Mouse (Mus musculus) embryonic facial prominence, embryonic 13.5 days (tissue): Measurements from ENCODE around the gene Ramp2. TPM values are rescaled to one million over a fixed set of nuclear protein-coding genes. Genes with fewer than 3 reads are reported as not detected.

Source experiments
- ATAC-seq: fragments of 200-750 bp; cut with Nextera tagmentation; 2 replicates; pipeline ENCODE4 v1.8.0; 2017; ENCODE audit warnings: low read depth; ENCODE audit not compliant: insufficient number of reproducible peaks, insufficient read depth, low FRiP score, low TSS enrichment
- H3K27ac ChIP-seq: fragments of 300-500 bp; sonication (generic); 2 replicates; pipeline ENCODE4 v1.5.1; 2015; ENCODE audit warnings: moderate library complexity, mild to moderate bottlenecking, inconsistent platforms
- H3K27me3 ChIP-seq: fragments of 300-500 bp; sonication (generic); 2 replicates; pipeline ENCODE4 v1.6.1; 2015; ENCODE audit warnings: mild to moderate bottlenecking, inconsistent platforms
- H3K36me3 ChIP-seq: fragments of 300-500 bp; sonication (generic); 2 replicates; pipeline ENCODE4 v1.6.1; 2015; ENCODE audit warnings: mild to moderate bottlenecking, inconsistent platforms
- H3K4me1 ChIP-seq: fragments of 300-500 bp; sonication (generic); 2 replicates; pipeline ENCODE4 v1.6.1; 2015; ENCODE audit warnings: inconsistent platforms
- H3K4me2 ChIP-seq: fragments of 300-500 bp; sonication (generic); 2 replicates; pipeline ENCODE4 v1.6.1; 2015; ENCODE audit warnings: moderate library complexity, mild to moderate bottlenecking, inconsistent platforms
- H3K4me3 ChIP-seq: fragments of 300-500 bp; sonication (generic); 2 replicates; pipeline ENCODE4 v1.5.1; 2015; ENCODE audit warnings: mild to moderate bottlenecking, inconsistent platforms
- H3K9ac ChIP-seq: fragments of 300-500 bp; sonication (generic); 2 replicates; pipeline ENCODE4 v1.6.1; 2015; ENCODE audit warnings: mild to moderate bottlenecking, inconsistent platforms
- H3K9me3 ChIP-seq: fragments of 300-500 bp; sonication (generic); 2 replicates; pipeline ENCODE4 v1.6.1; 2016; ENCODE audit warnings: inconsistent platforms
- WGBS: fragments of 180-500 bp; shearing (Covaris S2); methylation state at CpG from one replicate; pipeline ENCODE4 v1.1.7; 2015; ENCODE audit warnings: mixed read lengths; 5-methylcytosine and 5-hydroxymethylcytosine counted together
- polyA plus RNA-seq: library from polyadenylated mRNA; unstranded; fragments of >200 nt; fragmentation: Nextera tagmentation; extraction: Ambion mirVana; gene quantifications from 2 replicates; pipeline ENCODE4 v1.2.1, GENCODE M21; 2015

Ramp2 gene
- polyA plus RNA-seq, 1 experiment from 2014 or later: 92.3 TPM

DNA sequence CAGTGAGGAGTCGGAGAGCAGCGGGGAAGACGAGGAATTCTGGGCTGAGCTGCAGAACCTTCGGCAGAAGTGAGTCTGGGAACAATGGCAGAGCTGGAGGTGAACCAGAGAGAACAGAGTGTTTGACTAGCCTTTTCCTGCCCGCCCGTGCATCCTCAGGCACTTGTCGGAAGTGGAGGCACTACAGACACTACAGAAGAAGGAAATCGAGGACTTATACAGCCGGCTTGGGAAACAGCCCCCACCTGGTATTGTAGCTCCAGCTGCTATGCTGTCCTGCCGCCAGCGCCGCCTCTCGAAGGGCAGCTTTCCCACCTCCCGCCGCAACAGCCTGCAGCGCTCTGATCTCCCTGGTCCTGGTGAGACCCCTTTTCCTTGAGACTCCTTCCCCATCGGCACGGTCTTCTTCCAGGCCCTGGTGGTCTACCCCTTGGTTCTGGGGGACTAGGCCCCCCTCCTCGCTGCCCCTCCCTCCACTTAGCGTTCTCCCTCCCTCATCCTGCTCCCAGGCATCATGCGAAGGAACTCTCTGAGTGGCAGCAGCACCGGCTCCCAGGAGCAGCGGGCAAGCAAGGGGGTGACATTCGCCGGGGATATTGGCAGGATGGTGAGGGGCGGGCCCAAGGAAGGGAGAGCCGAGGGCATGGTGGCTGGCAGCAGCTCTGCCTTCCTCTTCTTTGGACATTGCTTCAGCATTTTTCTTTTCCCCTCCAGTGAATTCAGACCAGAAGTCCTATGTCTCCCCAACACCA, 30.7 kb downstream of the Ramp2 start:
- H3K4me3 ChIP-seq: peak overlapping the region; percentile 16; the same call in 1 of the 2 replicates
- H3K9me3 ChIP-seq: no peaks in the 10 kb centered on the region
- 30% methylated on average over 27 of the region's 27 CpGs for WGBS
- 0 out of 2 replicates have a peak, but pooled peaks cover 3% of the 10 kb centered on the region for H3K27me3 ChIP-seq
- no peak for ATAC-seq
- H3K27ac ChIP-seq: no peak overlapping the region
- H3K9ac ChIP-seq: peak overlapping the region; percentile 36; the same call in 1 of the 2 replicates
- peaks cover 12% of the 10 kb centered on the region; the same call in 1 of the 2 replicates for H3K36me3 ChIP-seq
- peaks cover 30% of the 10 kb centered on the region for H3K4me1 ChIP-seq
- H3K4me2 ChIP-seq: peak overlapping the region; percentile 20

- Histone ChIP-seq H3K9me3 (no peaks in the 10 kb centered on the region), H3K27ac (no peak overlapping the region), H3K9ac (peak overlapping the region; percentile 84), H3K36me3 (peaks cover 12% of the 10 kb centered on the region; the same call in 1 of the 2 replicates), H3K4me3 (peak overlapping the region; percentile 83), H3K27me3 (0 out of 2 replicates have a peak, but pooled peaks cover 3% of the 10 kb centered on the region), H3K4me1 (peaks cover 30% of the 10 kb centered on the region), H3K4me2 (peak overlapping the region; percentile 89)
- 70% methylated on average over 12 of the region's 12 CpGs for WGBS
- no peak for ATAC-seq
Measured at GRCm38 (mm10) chr11:101277381-101278222, 31.8 kb downstream of the Ramp2 start.

DNA sequence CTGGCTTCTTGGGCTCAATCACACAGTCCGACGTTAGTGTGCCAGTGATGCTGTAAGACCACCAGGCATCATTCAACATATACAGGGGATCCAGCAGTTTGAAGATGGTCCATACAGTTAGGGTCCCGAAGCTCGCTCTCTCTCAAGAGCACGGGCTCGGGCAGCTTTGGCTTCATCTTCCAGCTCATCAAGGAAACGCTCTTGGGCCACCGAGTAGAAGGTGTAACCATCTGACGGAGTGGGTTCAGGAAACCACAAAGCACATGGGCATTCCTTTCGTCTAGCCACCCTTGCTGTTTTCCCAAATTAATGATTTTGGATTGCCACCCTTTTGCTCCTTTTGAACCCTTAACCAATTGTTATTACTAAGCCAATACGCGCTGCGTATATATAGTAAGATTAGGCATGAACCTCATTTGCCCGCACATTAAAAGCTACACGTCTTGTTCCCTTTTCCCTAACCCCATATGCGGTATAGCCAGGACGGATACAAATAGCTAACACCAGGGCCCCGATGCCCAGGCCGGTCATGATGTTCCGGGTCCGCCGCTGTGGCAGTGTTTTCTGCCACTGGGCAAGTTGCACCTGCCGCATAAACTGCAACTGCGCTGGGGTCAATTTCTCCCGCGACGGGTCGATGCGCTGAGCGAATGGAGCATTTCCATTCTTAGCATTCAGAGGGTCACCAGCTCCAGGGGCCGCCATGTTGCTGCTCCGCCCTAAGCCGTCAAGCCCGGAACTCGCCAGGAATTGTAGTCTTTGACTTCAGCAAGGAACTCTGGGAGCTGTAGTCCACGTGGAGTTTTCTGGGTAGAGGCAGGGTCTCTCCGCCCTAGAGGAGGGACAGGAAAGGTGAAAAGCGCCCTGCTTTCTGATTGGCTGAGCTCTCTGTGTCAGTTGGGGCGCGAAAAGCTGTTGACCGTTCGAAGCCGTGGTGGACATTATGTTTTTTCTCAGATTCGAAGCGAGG, 32.7 kb downstream of the Ramp2 start, which contains the start of the genes Cntd1 and Coa3:
Gene Cntd1, plus strand, starts transcription at position 790 of the 970 bp plus-strand sequence.
Gene Coa3, minus strand, starts transcription at position 892 of the 970 bp plus-strand sequence.
- peaks cover 30% of the 10 kb centered on the region for H3K4me1 ChIP-seq
- H3K9ac ChIP-seq: peak within 1 kb of the TSS; percentile 84
- no peak within 1 kb of the TSS for H3K27ac ChIP-seq
- peaks cover 12% of the 10 kb centered on the region; the same call in 1 of the 2 replicates for H3K36me3 ChIP-seq
- peak; percentile 95 for ATAC-seq
- H3K9me3 ChIP-seq: no peaks in the 10 kb centered on the region
- peak within 1 kb of the TSS; percentile 83 for H3K4me3 ChIP-seq
- H3K27me3 ChIP-seq: 0 out of 2 replicates have a peak, but pooled peaks cover 3% of the 10 kb centered on the region
- whole genome bisulfite sequencing: 10% methylated on average over 45 of the region's 45 CpGs
- peak within 1 kb of the TSS; percentile 89 for H3K4me2 ChIP-seq

GRCm38 (mm10) chr11:101279193-101279569, 33.4 kb downstream of the Ramp2 start:
- 0 out of 2 replicates have a peak, but pooled peaks cover 3% of the 10 kb centered on the region for H3K27me3 ChIP-seq
- peak overlapping the region; percentile 84; the same call in 1 of the 2 replicates for H3K9ac ChIP-seq
- H3K9me3 ChIP-seq: no peaks in the 10 kb centered on the region
- 64% methylated on average over 14 of the region's 14 CpGs for WGBS
- no peak overlapping the region for H3K27ac ChIP-seq
- peak overlapping the region; percentile 89 for H3K4me2 ChIP-seq
- peak overlapping the region; percentile 83 for H3K4me3 ChIP-seq
- no peak for ATAC-seq
- H3K36me3 ChIP-seq: peaks cover 12% of the 10 kb centered on the region; the same call in 1 of the 2 replicates
- H3K4me1 ChIP-seq: peaks cover 32% of the 10 kb centered on the region

DNA sequence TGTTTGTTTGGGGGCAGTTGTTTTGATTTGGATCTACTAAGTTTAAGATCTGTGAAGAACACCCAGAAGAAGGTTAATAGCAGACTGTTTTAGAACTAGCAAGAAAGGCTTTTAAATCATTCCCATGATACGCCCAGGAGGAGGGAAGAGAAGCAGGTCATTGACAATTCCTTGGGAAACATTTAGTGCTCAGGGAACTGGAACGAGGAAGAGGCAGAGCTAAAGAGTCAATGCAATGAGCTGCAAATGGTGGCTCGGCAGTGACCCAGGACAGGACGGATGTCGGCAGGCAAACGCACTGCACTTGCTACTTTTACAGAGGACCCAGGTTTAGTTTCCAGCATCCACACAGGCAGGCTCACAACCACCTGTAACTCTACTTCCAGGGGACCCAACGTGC, 35.0 kb downstream of the Ramp2 start:
- Histone ChIP-seq H3K4me1 (peaks cover 37% of the 10 kb centered on the region), H3K4me3 (no peak overlapping the region), H3K9me3 (no peaks in the 10 kb centered on the region), H3K27me3 (0 out of 2 replicates have a peak, but pooled peaks cover 3% of the 10 kb centered on the region), H3K9ac (no peak overlapping the region), H3K4me2 (no peak overlapping the region), H3K27ac (no peak overlapping the region), H3K36me3 (peaks cover 12% of the 10 kb centered on the region; the same call in 1 of the 2 replicates)
- 53% methylated on average over 7 of the region's 7 CpGs for WGBS
- ATAC-seq: no peak

- peaks cover 14% of the 10 kb centered on the region for H3K36me3 ChIP-seq
- H3K27ac ChIP-seq: no peak overlapping the region
- H3K27me3 ChIP-seq: 0 out of 2 replicates have a peak, but pooled peaks cover 3% of the 10 kb centered on the region
- H3K4me2 ChIP-seq: no peak overlapping the region
- H3K4me3 ChIP-seq: no peak overlapping the region
- H3K9ac ChIP-seq: no peak overlapping the region
- 32% methylated on average over 5 of the region's 5 CpGs for WGBS
- H3K9me3 ChIP-seq: no peaks in the 10 kb centered on the region
- no peak for ATAC-seq
- H3K4me1 ChIP-seq: peaks cover 17% of the 10 kb centered on the region
Measured at GRCm38 (mm10) chr11:101282896-101283295, 37.1 kb downstream of the Ramp2 start.

DNA sequence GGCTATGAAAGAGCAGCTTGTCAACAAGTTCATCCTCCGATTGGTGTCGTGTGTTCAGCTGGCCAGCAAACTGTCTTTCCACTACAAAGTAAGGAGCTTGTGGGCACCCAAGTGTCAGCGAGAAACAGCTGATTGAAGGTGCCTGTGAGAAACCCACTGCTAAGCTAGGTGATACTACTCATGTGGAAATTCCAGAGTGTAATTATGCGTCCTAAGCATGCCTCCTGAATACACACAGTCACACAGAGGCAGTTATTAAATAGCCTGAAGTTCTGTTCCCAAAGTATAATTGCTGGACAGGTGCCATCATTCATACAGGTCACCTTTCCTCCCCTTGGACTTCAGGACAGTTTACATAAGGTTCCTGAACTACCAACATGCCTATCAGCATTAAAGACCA, 38.0 kb downstream of the Ramp2 start:
- 67% methylated on average over 4 of the region's 4 CpGs for WGBS
- H3K9me3 ChIP-seq: no peaks in the 10 kb centered on the region
- H3K9ac ChIP-seq: 0 out of 2 replicates have a peak overlapping the region, but pooled peaks have one; percentile 22

GRCm38 (mm10) chr11:101287306-101287705, 41.5 kb downstream of the Ramp2 start:
- WGBS: 88% methylated on average over 9 of the region's 9 CpGs
- peaks cover 7% of the 10 kb centered on the region; the same call in 1 of the 2 replicates for H3K4me1 ChIP-seq
- peaks cover 51% of the 10 kb centered on the region for H3K36me3 ChIP-seq
- H3K4me3 ChIP-seq: no peak overlapping the region
- H3K9ac ChIP-seq: no peak overlapping the region
- H3K4me2 ChIP-seq: no peak overlapping the region
- H3K9me3 ChIP-seq: no peaks in the 10 kb centered on the region
- no peaks in the 10 kb centered on the region for H3K27me3 ChIP-seq
- H3K27ac ChIP-seq: no peak overlapping the region
- ATAC-seq: no peak

More for the DNA sequence above, 38.0 kb downstream of the Ramp2 start:
- Histone ChIP-seq H3K27me3 (0 out of 2 replicates have a peak, but pooled peaks cover 3% of the 10 kb centered on the region), H3K4me1 (peaks cover 13% of the 10 kb centered on the region; the same call in 1 of the 2 replicates), H3K4me3 (no peak overlapping the region), H3K27ac (no peak overlapping the region), H3K36me3 (peaks cover 16% of the 10 kb centered on the region), H3K4me2 (no peak overlapping the region)
- ATAC-seq: no peak

DNA sequence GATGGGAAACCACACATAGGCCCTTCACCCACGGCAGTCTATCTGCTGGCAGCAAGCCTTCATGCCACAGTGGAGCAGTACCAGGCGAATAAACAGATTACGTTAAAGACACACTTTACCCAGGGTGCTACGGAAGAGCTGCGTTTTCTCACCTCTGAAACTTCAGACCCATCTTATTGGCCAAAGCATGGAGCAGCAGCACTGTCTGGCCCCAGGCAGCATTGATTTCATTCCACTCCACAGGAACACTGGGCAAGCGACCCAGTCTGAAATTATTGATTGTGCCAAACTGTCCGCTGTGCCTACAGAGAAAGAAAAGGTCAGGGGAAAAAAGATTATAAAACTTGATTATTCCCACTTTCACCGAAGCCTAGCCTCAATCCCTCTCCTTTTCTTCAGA, 45.4 kb downstream of the Ramp2 start:
- peaks cover 83% of the 10 kb centered on the region for H3K36me3 ChIP-seq
- H3K9me3 ChIP-seq: no peaks in the 10 kb centered on the region
- 95% methylated on average over 8 of the region's 8 CpGs for WGBS
- no peak overlapping the region for H3K4me3 ChIP-seq
- H3K9ac ChIP-seq: no peak overlapping the region
- no peaks in the 10 kb centered on the region for H3K4me1 ChIP-seq
- H3K27ac ChIP-seq: no peak overlapping the region
- ATAC-seq: no peak
- H3K4me2 ChIP-seq: no peak overlapping the region
- H3K27me3 ChIP-seq: no peaks in the 10 kb centered on the region

GRCm38 (mm10) chr11:101295191-101295590, 49.4 kb downstream of the Ramp2 start:
- Histone ChIP-seq H3K9ac (no peak overlapping the region), H3K27me3 (no peaks in the 10 kb centered on the region), H3K4me2 (no peak overlapping the region), H3K36me3 (peaks cover 88% of the 10 kb centered on the region), H3K9me3 (no peaks in the 10 kb centered on the region), H3K27ac (no peak overlapping the region), H3K4me1 (no peaks in the 10 kb centered on the region), H3K4me3 (no peak overlapping the region)
- ATAC-seq: no peak
- WGBS: 94% methylated on average over 8 of the region's 8 CpGs
